Mouse (Mus musculus) gastrocnemius, adult 2 months (tissue): ENCODE data around the gene Fam213a. TPM values are rescaled to one million over a fixed set of nuclear protein-coding genes. Genes with fewer than 3 reads are reported as not detected.

Experiments
- DNase-seq: peaks from one replicate; pipeline ENCODE4 v3.0.0; 2022
- H3K27ac ChIP-seq: fragments of 200-600 bp; 2 replicates; pipeline ENCODE4 v1.8.1; 2022; ENCODE audit warnings: mild to moderate bottlenecking
- H3K4me3 ChIP-seq: fragments of 200-600 bp; 2 replicates; pipeline ENCODE4 v1.8.1; 2022; ENCODE audit warnings: mild to moderate bottlenecking, moderate library complexity
- CTCF ChIP-seq: fragments of 200-600 bp; IDR thresholded peaks from 2 replicates; pipeline ENCODE4 v1.8.1; 2022; ENCODE audit warnings: antibody characterized with exemption, mild to moderate bottlenecking, moderate library complexity
- intact Hi-C: fragments of 180-260 bp; cut with DNase I; formaldehyde crosslinking; loops from one replicate; pipeline ENCODE4 v1.15.1; 2025
- total RNA-seq, 2 experiments: library from RNA; stranded (reverse); gene quantifications; 2 replicates each; pipeline ENCODE4 v1.2.3; 2021

Fam213a gene
- total RNA-seq, 2 experiments from 2014 or later: 21.9 to 28.6 TPM

DNA sequence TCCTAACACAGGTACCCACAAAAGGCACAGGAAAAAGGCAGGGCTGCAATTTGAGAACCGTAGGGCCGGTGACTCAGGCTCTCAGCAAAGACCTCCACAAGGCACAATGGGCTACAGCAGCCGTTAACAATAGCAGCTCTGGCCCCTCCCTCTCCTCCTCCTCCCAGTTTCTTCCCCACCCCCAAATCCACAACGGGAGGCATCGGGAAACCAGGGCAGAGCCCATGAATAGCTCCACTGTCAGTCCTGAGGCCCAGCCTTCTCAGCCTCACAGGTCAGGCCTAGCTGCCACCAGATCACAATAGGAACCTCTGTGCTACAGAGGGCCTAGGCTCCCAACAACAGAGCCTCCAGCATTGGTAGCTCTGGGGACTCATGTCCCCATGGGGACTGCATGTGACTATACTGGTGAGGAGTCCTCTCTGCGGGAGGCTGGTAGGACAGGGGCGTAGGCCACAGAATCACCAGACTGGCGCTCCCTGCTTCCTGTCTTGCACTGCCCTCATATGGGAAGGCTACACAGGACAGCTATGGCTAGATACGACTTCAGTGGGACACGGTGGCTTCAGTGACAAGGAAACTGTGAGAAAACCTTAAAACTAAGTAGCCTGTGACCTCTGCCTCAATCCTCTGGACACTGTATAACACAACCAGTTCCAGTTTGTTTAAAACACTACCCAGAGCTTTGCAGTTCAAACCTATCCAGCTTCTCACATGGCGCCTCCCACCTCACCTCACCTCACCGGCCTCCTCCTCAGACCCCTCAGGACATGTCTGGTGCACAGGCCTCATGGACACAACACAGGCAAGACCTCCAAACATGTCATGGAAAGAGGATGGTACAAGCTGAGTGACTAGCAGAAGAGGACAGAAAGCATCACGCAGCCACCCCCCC is 57.1 kb downstream of the Fam213a start:
- peak overlapping the region; percentile 85 for H3K27ac ChIP-seq
- intact Hi-C loops: no loop called here
- H3K4me3 ChIP-seq: peak overlapping the region; percentile 37
- TF ChIP-seq CTCF: no peak
- peak; percentile 38 for DNase-seq

DNA sequence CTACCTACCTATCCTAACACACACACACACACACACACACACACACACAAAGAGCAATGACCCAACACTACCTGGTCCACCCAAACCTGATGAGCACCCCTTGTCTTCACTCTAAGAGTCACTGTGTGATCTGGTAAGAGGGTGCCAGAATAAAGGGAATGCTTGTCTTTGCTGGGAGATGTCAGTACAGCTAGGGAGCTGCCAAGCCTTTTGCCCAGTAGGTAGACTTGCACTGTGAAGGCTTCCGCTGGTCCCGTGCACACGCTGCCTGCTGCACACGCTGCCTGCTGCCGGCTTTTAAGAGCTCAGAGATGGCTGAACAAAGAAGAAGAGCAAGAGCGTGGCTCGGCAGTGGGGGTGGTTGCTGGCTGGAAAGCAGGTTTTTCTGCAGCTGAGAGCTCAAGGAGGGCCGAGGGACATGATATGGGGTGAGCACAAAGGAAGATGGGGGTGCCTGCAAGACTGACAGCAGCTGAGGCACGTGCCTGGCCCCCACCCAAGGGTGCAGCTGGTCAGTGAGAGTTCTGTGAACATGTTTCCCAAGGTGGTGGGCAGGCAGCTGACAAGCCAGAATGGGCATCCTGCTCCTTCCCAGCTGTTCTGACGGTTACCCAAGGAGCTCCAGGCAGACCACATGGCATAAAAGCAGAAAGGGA is 57.9 kb downstream of the Fam213a start:
- no peak for TF ChIP-seq CTCF
- intact Hi-C loops: no loop called here
- Histone ChIP-seq H3K27ac (peak overlapping the region; percentile 85), H3K4me3 (peak overlapping the region; percentile 37)
- DNase-seq: peak; percentile 58

DNA sequence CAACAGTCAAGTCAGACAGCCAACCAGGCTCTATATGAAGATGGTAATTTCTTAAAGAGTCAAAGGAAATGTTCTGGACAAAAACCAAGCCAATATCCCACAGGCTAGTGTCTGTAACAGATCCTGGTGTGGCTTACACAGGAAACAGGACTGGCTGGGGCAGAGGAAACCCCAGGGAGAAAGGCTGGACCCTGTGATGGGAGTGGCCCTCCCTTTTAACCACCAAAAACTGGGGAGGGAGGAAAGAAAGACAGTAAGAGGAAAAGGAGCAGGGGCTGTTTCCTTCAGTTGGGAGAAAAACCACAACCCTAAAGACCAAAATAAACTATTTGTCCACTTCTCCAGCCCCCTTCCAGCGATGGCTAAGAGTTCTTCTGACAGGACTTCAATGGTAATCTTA is 58.4 kb downstream of the Fam213a start:
- no peak for TF ChIP-seq CTCF
- intact Hi-C loops: no loop called here
- no peak for DNase-seq
- H3K27ac ChIP-seq: peak overlapping the region; percentile 63
- no peak overlapping the region for H3K4me3 ChIP-seq

DNA sequence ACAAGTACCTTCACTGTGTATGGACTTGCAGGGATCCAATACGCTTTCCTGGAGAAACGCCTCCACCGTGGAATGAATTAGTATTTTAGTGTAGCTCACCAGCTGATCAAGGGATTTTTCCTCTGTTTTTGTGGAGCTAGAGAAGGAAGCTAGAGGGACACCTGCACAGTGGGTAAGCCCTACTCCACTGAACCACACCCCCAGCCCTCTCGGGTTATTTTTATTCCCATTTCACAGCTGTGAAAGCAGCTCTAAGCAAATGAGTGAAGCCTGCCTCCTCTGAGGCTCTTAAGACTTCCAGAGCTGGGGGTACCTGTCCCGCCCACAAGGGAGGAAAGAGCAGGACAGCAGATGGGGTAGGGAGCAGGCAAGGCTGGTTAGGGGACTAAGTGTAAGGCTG is 60.2 kb downstream of the Fam213a start:
- intact Hi-C loops: no loop called here
- Histone ChIP-seq H3K4me3 (no peak overlapping the region), H3K27ac (no peak overlapping the region)
- no peak for DNase-seq
- TF ChIP-seq CTCF: no peak

DNA sequence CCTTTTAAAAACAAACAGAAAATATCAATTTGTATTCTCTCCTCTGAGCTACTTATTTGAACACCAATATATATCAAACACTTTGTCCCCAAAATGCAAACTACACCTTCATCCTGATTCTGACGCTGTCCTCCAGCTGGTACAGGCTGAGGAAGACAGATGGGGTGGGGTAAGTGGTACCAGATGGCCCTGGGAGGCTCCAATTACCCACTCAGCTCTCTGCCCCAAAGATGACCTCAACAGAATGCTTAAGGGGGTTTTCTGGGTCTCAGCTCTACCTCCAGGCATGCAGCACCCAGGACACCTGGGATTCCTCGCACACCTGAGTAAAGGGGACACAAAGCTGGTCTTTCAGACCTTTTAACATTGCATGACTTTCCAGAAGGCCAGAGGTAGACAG is 60.9 kb downstream of the Fam213a start:
- intact Hi-C loops: no loop called here
- Histone ChIP-seq H3K27ac (no peak overlapping the region), H3K4me3 (no peak overlapping the region)
- no peak for DNase-seq
- no peak for TF ChIP-seq CTCF

DNA sequence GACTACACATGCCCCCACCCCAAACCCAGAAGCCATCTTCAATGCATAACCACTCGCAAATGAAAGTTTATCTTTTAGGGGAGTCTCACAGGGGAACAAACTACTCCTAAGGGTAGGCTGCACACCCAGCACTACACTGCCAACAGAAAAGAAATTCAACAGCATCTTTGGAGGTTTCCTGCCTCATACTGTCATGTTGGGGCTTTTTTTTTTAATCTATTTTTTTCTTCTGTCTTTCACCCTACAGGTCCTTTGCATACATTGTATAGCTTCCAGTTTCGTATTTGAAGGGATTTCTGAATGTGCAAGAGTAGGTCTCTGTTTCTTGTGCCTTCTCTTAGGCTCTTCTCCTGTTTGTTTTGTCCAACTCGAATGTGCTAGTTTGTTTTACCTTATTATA is 61.3 kb downstream of the Fam213a start:
- no peak for TF ChIP-seq CTCF
- H3K27ac ChIP-seq: no peak overlapping the region
- no peak overlapping the region for H3K4me3 ChIP-seq
- DNase-seq: no peak
- intact Hi-C loops: no loop called here

DNA sequence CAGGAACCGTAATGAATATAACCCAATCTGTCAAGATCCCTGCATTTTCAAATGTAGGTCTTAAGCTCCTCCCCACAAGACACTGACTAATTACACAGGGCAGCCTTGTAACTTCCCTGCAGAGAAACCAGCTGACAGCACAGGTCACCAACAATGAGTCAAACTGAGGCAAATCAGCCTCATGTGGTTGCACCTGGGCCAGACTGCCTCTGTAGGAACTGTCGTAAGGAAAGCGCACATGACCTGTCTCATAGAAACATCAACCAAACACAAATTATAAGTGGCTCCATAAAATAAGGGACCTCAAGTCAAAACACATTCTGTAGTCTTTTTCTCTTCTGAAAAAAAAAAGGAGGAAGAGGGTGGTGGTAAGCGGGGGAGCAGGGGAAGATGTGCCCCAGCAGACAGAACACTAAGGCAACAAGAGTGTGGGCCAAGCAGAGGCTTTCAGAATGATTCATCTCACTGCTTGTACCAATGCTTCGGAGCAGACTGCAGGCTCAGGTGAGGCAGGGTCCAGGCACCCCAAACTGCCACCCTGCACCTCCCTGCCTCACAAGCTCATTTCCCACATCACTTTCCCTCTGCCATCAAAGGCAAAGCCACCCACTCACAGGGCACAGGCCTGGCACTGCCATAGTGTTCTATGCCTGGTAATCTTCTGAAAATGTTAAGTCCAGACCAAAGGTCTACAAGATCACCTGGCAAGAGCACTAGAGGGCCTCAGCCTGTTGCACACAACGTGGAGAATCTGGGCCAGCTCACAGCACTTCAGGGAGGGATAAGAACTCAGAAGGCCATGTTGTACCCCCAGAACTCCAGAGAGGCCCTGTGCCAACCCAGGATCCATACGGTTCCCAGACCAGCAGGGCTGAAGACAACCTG is 63.6 kb downstream of the Fam213a start:
- intact Hi-C loops: no loop called here
- Histone ChIP-seq H3K4me3 (no peak overlapping the region), H3K27ac (peak overlapping the region; percentile 77)
- DNase-seq: no peak
- TF ChIP-seq CTCF: no peak

DNA sequence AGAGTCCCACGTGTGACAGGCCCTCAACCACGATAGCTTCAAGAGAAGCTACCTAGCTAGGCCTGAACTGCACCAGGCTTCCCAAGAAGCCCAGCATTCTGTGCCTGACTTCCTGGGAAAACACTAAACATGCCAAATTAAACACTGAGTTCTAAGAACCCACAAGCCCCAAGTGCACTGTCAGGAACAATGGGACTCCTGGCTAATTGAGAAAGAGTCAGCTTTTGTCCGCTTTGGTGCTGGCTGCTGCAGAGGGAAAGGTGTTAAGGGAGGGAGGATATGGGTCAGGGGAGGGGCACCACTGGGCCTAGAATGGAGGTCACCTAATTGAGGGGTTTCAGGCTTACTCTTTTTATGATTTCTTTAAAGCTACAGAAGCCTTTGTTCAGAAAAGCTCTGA is 64.5 kb downstream of the Fam213a start:
- H3K4me3 ChIP-seq: no peak overlapping the region
- DNase-seq: no peak
- peak overlapping the region; percentile 77 for H3K27ac ChIP-seq
- TF ChIP-seq CTCF: no peak
- intact Hi-C loops: no loop called here

DNA sequence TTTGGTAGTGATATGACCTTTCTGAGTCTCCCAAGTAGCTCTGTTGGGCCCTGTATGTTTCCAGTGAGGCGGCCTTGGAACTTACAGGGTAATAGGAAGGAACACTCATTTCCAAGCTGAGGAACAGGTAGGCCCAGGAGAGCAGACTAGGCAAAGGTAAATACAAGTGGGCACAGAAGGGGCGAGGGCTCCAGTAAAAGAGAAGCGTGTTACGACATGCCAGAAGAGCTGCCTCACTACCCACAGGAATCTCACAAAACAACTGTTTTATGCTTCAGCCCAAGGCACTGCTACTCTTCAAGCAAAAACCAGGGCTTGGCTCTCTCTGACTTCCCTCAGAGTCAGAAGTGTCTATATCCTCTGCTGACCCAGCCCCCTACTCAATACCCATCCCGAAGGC is 65.1 kb downstream of the Fam213a start:
- DNase-seq: no peak
- intact Hi-C loops: no loop called here
- H3K27ac ChIP-seq: peak overlapping the region; percentile 77
- no peak overlapping the region; the same call in 1 of the 2 replicates for H3K4me3 ChIP-seq
- TF ChIP-seq CTCF: no peak

DNA sequence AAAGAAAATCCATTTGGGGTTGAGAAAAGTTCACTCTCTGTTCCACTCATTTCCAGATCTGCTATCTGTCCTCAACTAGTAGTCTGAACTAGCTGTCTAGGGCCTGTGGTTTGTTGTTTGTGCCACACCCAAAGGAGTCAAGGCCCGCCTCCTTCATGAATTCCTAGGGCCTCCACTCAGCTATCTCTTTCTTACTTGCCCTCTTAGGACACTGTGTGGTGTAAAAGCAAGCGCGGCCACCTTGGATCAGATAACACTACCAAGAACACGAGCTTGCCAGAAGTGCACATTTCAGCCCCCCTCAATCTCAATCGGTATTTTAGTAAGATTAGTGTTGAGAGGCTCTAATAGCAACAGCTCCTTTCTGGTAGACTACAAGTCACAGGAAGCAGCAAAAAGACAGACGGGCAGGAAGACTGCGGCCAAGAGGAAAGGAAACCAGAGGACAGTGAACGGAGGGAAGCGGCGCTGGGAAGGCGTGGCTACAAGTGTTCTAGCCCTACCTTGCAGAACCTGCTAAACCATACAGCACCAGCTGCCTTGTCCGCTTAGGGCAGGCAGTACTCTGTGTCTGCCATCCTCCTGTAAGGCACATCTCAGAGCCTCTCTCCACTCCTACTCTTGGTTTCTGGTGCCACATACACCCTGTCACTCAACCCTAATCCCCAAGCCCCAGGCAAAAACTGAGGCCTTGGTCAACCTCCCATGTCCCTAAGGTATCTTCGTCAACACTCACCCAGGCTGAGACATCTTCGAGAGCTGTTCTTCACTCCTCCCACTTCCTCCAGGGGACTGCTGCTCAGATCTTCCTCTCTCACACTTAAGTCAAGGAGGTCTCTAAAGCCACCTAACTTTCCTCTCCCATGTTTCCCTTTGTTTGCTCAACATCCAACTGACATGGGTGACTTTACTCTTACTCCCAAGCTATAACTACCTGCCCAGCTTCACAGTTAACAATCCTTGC is 65.9 kb downstream of the Fam213a start:
- H3K4me3 ChIP-seq: peak overlapping the region; percentile 22
- TF ChIP-seq CTCF: no peak
- peak; percentile 47 for DNase-seq
- intact Hi-C loops: no loop called here
- peak overlapping the region; percentile 77 for H3K27ac ChIP-seq

DNA sequence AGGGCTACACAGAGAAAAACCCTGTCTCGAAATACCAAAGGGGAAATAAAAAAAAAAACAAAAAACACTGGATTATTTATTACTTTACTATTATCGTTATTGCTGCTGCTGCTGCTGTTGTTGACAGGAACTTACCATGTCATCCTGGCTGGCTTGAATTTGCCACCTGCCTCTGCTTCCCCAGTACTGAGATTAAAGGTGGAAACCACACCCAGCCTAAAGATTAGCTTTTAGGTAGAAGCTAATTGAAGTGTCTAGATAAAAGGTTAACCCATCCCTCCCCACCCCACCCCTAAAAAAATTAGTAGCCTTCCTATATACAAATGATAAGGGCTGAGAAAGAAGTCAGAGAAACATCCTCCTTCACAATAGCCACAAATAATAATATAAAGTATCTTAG is 69.8 kb downstream of the Fam213a start:
- H3K27ac ChIP-seq: no peak overlapping the region
- no peak for DNase-seq
- intact Hi-C loops: no loop called here
- no peak for TF ChIP-seq CTCF
- no peak overlapping the region for H3K4me3 ChIP-seq

Other genes starting within 250 kb of the Fam213a start
- gene Sh2d4b, start 120.5 kb downstream of the Fam213a start, total RNA-seq: under 1 TPM; 0.20 to 0.41 TPM
- gene Tspan14, start 47.0 kb downstream of the Fam213a start, total RNA-seq: 10 to 100 TPM; 11.0 to 16.8 TPM
- gene Dydc2, start 55.4 kb upstream of the Fam213a start, total RNA-seq: not detected
- gene Dydc1, start 59.1 kb upstream of the Fam213a start, total RNA-seq: not detected
- not detected for gene Mat1a, start 91.2 kb upstream of the Fam213a start, total RNA-seq
- gene Sftpa1, start 118.0 kb upstream of the Fam213a start, total RNA-seq: not detected
- not detected for gene Mbl1, start 137.7 kb upstream of the Fam213a start, total RNA-seq
- gene Sftpd, start 171.4 kb upstream of the Fam213a start, total RNA-seq: not detected